Mouse (Mus musculus): ENCODE measurements around the gene Sp110.
"Not testable (repeated sequence)": the region's sequence is repeated elsewhere in the genome, so short reads cannot be mapped to it uniquely, and the experiment has no call there.

Sp110 gene

GRCm38 (mm10) chr1:85546442-85546841 lies 52.2 kb downstream of the Sp110 start:
- in situ Hi-C loops (cut with MseI, MboI) = not testable (repeated sequence)

GRCm38 (mm10) chr1:85543818-85544217 lies 54.8 kb downstream of the Sp110 start:
- in situ Hi-C loops (cut with MseI, MboI) = not testable (repeated sequence)

- in situ Hi-C loops (cut with MseI, MboI) = not testable (repeated sequence)
Measured at GRCm38 (mm10) chr1:85528451-85529110, 70.0 kb downstream of the Sp110 start.

All from mouse trophoblast stem cell (cell line).